Mouse (Mus musculus) kidney, postnatal 0 days (tissue): ENCODE results near the gene Stpg4. TPM values are rescaled to one million over a fixed set of nuclear protein-coding genes. Genes with fewer than 3 reads are reported as not detected.

Source experiments
- ATAC-seq: fragments of 200-750 bp; cut with Nextera tagmentation; replicated peaks from 2 replicates; pipeline ENCODE4 v1.8.0; 2017; ENCODE audit warnings: low read depth, moderate number of reproducible peaks, moderate TSS enrichment, moderate library complexity; ENCODE audit not compliant: low FRiP score
- DNase-seq: peaks from one replicate; pipeline ENCODE4 v3.0.0-alpha.2; 2016; ENCODE audit warnings: low spot score
- H3K27ac ChIP-seq: fragments of 300-500 bp; sonication (generic); 2 replicates; pipeline ENCODE4 v1.5.1; 2014; ENCODE audit warnings: mild to moderate bottlenecking
- H3K27me3 ChIP-seq: fragments of 300-500 bp; sonication (generic); 2 replicates; pipeline ENCODE4 v1.6.1; 2014; ENCODE audit warnings: low read length, mixed read lengths; ENCODE audit not compliant: insufficient read depth
- H3K36me3 ChIP-seq: fragments of 300-500 bp; sonication (generic); 2 replicates; pipeline ENCODE4 v1.6.1; 2014; ENCODE audit warnings: low read length, mixed read lengths; ENCODE audit not compliant: insufficient read depth
- H3K4me1 ChIP-seq: fragments of 300-500 bp; sonication (generic); replicated peaks from 2 replicates; pipeline ENCODE4 v1.6.1; 2014; ENCODE audit warnings: antibody characterized with exemption, low read length, mixed read lengths; ENCODE audit not compliant: insufficient read depth
- H3K4me2 ChIP-seq: fragments of 300-500 bp; sonication (generic); 2 replicates; pipeline ENCODE4 v1.6.1; 2014; ENCODE audit warnings: mild to moderate bottlenecking, low read length, moderate library complexity, mixed read lengths
- H3K4me3 ChIP-seq: fragments of 300-500 bp; sonication (generic); replicated peaks from 2 replicates; pipeline ENCODE4 v1.5.1; 2014; ENCODE audit warnings: low read depth, low read length
- H3K9ac ChIP-seq: fragments of 300-500 bp; sonication (generic); 2 replicates; pipeline ENCODE4 v1.6.1; 2014; ENCODE audit warnings: low read depth, low read length
- H3K9me3 ChIP-seq: fragments of 300-500 bp; sonication (generic); replicated peaks from 2 replicates; pipeline ENCODE4 v1.6.1; 2016; ENCODE audit warnings: low read length, inconsistent platforms, mixed read lengths
- CTCF ChIP-seq: IDR thresholded peaks from 2 replicates; pipeline ENCODE4 v1.5.1; 2016; ENCODE audit warnings: antibody characterized with exemption, low read depth, mild to moderate bottlenecking, moderate library complexity
- WGBS: fragments of 180-500 bp; shearing (Covaris S2); extraction: QIAGEN DNeasy Blood & Tissue Kit; methylation state at CpG from one replicate; pipeline ENCODE4 v1.1.7; 2014; 5-methylcytosine and 5-hydroxymethylcytosine counted together
- polyA plus RNA-seq: library from polyadenylated mRNA; unstranded; fragments of >200 nt; fragmentation: Nextera tagmentation; extraction: Ambion mirVana; gene quantifications from 2 replicates; pipeline ENCODE4 v1.2.1, GENCODE M21; 2015

Gene Stpg4
- polyA plus RNA-seq, 1 experiment from 2014 or later = not detected

DNA sequence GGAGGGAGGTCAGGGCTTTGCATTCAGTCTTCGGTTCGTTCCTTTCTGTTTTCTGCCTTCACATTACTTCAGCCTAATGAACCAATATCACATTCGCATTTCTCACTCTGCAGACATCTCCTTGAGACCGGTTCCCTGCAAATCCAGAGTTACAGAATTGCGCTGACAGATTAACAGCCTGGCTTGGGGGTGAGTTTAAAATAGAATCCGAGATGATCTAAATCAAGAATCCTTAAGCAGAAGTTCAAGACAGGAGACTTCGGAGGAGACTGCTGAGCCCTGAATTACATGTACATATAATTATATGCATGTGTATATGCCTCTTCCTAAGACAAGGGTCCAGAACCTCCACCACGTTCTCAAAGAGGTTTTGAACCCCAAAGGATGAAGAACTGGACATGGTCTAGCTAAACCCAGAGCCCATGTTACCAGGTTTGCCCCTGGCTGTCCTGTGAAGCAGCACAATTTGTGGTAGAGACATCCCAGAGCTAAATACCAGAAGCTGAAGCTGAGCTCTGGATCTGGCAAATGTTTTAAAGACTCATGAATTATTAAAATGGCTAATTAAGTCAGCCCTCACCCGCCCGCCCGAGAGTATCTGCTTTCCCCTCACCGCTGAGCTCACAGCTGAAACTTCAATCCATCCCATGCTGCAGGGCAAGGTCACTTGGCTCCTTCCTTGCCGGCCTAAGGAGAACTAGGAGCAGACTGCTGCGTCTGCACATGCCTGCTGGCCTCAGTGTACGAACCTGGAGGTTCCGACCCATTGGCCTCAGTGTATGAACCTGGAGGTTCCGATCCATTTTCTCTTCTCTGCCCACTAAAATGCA, 33.3 kb upstream of the Stpg4 start:
- no peak for DNase-seq
- no peaks in the 10 kb centered on the region for H3K9me3 ChIP-seq
- 22% methylated on average over 17 of the region's 17 CpGs for WGBS

GRCm38 (mm10) chr17:87459750-87460668, 32.5 kb upstream of the Stpg4 start:
- Histone ChIP-seq H3K27me3 (no peaks in the 10 kb centered on the region), H3K9me3 (no peaks in the 10 kb centered on the region), H3K36me3 (no peaks in the 10 kb centered on the region), H3K4me3 (0 out of 2 replicates have a peak overlapping the region, but pooled peaks have one; percentile 3), H3K4me1 (peaks cover 29% of the 10 kb centered on the region), H3K27ac (peak overlapping the region; percentile 79), H3K9ac (peak overlapping the region; percentile 33; the same call in 1 of the 2 replicates), H3K4me2 (peak overlapping the region; percentile 48)
- DNase-seq = peak; percentile 81
- ATAC-seq = peak; percentile 31; the same call in 1 of the 2 replicates
- TF ChIP-seq CTCF = no peak
- 6% methylated on average over 14 of the region's 14 CpGs for WGBS

More for the DNA sequence above, 33.3 kb upstream of the Stpg4 start:
- ATAC-seq = no peak
- Histone ChIP-seq H3K27me3 (no peaks in the 10 kb centered on the region), H3K4me2 (peak overlapping the region; percentile 48), H3K36me3 (no peaks in the 10 kb centered on the region), H3K4me3 (0 out of 2 replicates have a peak overlapping the region, but pooled peaks have one; percentile 3), H3K9ac (0 out of 2 replicates have a peak overlapping the region, but pooled peaks have one; percentile 33), H3K4me1 (peaks cover 29% of the 10 kb centered on the region), H3K27ac (peak overlapping the region; percentile 79)
- no peak for TF ChIP-seq CTCF

DNA sequence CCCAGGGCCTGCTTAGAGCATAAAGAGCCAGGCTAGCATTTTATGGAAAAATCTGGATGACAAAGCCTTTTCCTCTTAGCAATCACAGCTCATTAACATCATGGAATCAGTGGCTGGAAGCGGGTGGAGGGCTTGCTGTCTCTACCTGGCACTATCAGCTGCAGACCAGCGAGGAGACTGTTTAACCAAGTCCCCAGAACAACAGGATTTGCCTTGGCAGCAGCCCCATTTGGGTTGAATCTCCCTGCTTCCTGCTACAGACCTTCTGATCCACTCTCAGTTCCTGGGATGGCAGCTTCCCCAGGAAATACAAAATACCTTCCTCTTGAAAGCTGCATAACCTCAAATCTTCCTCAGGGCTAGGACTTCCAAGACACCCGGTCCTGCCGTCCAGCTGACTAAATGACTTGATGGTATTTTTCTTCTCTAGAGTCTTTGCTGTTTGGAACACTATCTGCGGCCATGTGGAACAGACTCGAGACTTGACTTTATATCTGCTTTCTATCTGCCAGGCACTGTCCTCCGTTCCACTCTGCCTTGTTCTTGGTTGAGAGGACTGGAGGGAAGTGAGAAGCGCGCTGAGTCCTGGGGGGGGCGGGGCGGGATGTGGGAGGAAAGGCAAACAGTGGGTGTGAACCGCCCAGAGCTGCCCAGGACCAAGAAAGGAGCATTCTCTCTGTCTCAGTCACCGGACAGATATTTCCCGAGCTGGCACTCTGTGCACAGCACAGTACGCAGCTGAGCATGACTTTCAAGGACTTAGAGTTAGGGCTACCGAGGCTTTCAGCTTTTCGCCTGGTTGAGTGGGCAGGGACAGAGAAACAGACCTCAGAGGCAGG, 31.6 kb upstream of the Stpg4 start:
- no peaks in the 10 kb centered on the region for H3K9me3 ChIP-seq
- peak; percentile 88 for ATAC-seq
- H3K4me3 ChIP-seq = no peak overlapping the region
- DNase-seq = peak; percentile 86
- H3K9ac ChIP-seq = 0 out of 2 replicates have a peak overlapping the region, but pooled peaks have one; percentile 13
- no peaks in the 10 kb centered on the region for H3K36me3 ChIP-seq
- peaks cover 29% of the 10 kb centered on the region for H3K4me1 ChIP-seq
- peak overlapping the region; percentile 79 for H3K27ac ChIP-seq
- TF ChIP-seq CTCF = no peak
- peak overlapping the region; percentile 48 for H3K4me2 ChIP-seq
- H3K27me3 ChIP-seq = no peaks in the 10 kb centered on the region
- WGBS = 6% methylated on average over 15 of the region's 17 CpGs

GRCm38 (mm10) chr17:87457961-87458360, 30.4 kb upstream of the Stpg4 start:
- no peak for DNase-seq
- Histone ChIP-seq H3K4me2 (no peak overlapping the region), H3K36me3 (no peaks in the 10 kb centered on the region), H3K4me3 (no peak overlapping the region), H3K27ac (no peak overlapping the region), H3K9me3 (no peaks in the 10 kb centered on the region), H3K4me1 (peaks cover 29% of the 10 kb centered on the region), H3K27me3 (no peaks in the 10 kb centered on the region), H3K9ac (no peak overlapping the region)
- ATAC-seq = no peak
- WGBS = 60% methylated on average over 7 of the region's 7 CpGs
- TF ChIP-seq CTCF = no peak

DNA sequence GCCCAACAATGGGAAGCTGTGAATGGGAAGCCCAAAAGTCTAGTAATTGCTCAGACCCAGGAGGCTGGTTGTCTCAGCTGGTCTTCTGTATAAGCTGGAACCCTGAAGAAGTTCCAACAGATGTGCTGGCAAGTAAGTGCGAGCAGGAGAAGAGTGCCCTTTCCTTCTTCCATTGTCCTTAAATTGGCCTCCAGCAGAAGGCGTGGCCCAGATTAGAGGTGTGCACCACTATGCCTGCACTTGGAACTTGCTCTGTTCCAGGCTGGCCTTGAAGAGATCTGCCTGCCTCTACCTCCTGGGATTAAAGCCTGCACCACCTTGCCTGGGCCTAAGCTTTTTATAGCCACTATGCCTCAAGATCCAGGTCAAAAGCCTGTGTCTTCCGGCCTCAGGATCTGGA, 26.6 kb upstream of the Stpg4 start:
- H3K27me3 ChIP-seq = no peaks in the 10 kb centered on the region
- H3K4me2 ChIP-seq = no peak overlapping the region
- DNase-seq (no peak), ATAC-seq (no peak)
- H3K4me3 ChIP-seq = no peak overlapping the region
- 87% methylated on average over 3 of the region's 3 CpGs for WGBS
- no peaks in the 10 kb centered on the region for H3K9me3 ChIP-seq
- TF ChIP-seq CTCF = no peak
- H3K9ac ChIP-seq = no peak overlapping the region
- H3K36me3 ChIP-seq = no peaks in the 10 kb centered on the region
- no peak overlapping the region for H3K27ac ChIP-seq
- peaks cover 9% of the 10 kb centered on the region for H3K4me1 ChIP-seq
